Mouse (Mus musculus) testis, adult 2 months (tissue): ENCODE measurements around the gene Hspa1l.
"Not testable (repeated sequence)": the region's sequence is repeated elsewhere in the genome, so short reads cannot be mapped to it uniquely, and the experiment has no call there.

Experiments used
- CTCF ChIP-seq: fragments of 200-500 bp; IDR thresholded peaks from 2 replicates; pipeline ENCODE4 v1.5.1; 2012; ENCODE audit warnings: low read depth, mild to moderate bottlenecking, inconsistent platforms, low read length, moderate library complexity; ENCODE audit not compliant: control insufficient read depth, insufficient read depth, insufficient replicate concordance
- POLR2A ChIP-seq: fragments of 200-500 bp; IDR thresholded peaks from 2 replicates; pipeline ENCODE4 v1.6.1; 2012; ENCODE audit warnings: low read depth, mild to moderate bottlenecking, inconsistent platforms, low read length, moderate library complexity; ENCODE audit not compliant: control insufficient read depth

DNA sequence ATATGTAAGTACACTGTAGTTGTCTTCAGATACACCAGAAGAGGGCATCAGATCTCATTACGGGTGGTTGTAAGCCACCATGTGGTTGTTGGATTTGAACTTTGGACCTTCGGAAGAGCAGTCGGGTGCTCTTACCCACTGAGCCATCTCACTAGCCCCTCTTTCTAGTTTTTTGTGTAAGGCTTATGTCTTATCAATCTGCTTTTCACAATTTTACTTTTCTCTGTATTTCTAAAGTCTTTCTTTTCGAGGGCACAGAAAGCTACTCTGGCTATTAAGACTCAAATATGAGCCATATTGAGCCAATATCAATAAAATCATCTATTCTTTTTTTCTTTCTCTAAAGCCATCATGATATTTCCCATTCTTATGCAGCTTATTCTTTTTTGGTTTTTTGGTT is 22.7 kb downstream of the Hspa1l start:
- not testable (repeated sequence) for TF ChIP-seq CTCF, POLR2A
